Mouse (Mus musculus) spleen, adult 18-20 months (tissue): Measurements from ENCODE around the gene Mapk7.
A peak's percentile ranks its signal among the peaks of the same experiment; 100 is the strongest.

ENCODE experiments used
- DNase-seq, 2 experiments: peaks; one replicate each; pipeline ENCODE4 v3.0.0; 2022; ENCODE audit warnings: mixed read lengths in 2 of 2

Mapk7 gene

DNA sequence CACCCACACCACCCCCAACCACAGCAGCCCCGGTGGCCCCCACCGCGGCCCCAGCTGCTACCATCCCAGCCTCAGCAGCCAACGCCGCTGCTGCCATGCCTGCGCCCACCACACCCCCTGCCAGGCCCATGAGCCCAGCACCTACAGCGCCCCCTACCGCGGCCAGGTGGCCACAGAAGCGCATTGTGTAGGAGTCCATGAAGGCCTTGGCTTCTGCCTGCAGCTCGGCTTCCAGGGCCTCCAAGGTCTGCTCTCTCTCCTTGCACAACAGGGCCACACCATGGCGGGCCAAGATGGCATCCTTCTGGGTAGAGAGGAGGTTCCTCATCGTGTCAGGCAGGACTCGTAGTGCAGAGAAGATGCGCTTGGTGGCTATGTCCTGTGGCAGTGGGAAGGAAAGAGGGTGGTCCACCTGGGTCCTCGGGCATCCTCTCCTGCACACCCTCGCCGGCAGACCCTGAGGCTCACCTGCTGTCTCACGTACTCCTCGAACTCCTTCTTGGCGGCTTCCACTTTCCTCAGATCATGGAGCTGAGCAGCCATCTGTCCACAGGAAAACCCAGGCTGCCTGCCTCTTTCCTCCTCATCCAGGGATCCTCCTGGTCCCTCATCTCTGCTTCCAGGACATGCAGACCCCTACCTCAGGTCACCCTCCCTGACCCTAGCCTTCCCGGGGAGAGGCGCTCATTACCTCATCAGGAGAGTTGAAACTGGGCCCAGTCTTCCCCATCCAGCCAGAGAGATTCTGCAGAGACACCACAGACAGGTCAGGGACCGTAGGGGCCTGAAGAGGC lies 44.5 kb downstream of the Mapk7 start:
- DNase-seq, result peak in 1 of 2 experiments; percentile 9

DNA sequence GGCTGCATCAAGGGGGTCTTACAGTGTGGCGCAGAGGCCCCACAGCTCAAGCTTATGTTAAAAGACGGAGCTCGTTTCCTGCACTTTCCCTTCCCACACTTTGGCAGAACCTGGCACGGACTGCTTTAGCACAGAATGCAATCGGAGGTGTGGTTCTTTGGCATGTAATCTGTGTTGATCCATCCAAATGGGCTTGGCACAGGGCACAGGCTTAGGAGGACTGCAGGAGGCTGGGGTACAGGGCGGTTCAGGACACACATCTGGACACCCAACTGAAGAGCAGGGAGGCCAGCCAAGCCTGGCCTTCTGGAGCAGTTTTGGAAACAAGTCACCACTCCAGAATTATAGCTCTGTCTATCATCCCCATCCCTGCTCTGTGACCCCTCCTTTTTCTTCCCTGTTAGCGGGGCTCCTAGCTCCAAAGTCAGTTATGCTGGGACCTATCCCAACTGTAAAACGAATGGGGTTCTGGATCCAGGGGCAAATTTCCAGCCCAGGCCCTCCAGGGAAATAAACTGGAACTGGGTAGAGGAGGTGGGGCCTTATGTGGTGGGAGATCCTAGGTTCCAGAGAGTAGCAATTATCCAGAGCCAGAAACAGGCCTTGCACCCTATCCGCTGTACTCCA lies 45.5 kb downstream of the Mapk7 start:
- no peak for DNase-seq

DNA sequence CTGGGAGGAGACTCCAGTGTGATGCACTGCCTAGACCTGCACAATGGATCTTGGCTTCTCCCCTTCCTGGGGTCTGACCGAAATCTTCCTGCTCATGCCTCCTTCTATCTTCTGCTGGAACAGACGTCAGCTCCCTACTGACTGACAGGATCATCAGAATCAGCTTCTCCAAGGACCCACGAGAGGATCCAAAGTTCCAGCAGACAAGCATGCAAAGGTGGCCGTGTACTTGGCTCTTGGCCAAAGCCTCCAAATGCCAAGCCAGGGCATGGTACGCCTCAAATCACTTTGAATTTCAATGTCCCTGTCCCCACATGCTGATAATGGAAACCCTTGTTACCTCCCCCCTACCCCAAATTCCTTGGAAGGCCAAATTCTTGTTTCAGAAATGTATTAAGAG lies 46.2 kb downstream of the Mapk7 start:
- DNase-seq, result no peak

DNA sequence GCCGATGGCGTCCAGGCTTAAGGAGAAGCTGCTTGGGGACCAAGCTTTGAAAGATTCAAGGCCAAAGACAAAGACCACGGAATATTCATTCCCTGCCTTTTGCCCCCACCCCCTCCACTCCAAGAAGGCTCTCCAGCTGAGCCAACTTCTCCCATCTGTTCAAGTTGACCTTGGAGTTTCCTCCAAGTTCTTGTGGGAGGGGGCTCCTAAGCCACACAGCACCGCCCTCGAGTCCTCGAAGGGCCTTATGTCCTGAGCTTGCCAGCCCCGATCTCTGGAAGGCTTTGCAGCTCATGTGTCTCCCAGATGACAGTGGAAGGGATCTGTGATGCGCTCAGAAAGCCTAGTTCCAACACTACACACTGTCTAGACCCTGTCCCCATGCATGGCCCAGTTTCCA lies 46.9 kb downstream of the Mapk7 start:
- no peak for DNase-seq

DNA sequence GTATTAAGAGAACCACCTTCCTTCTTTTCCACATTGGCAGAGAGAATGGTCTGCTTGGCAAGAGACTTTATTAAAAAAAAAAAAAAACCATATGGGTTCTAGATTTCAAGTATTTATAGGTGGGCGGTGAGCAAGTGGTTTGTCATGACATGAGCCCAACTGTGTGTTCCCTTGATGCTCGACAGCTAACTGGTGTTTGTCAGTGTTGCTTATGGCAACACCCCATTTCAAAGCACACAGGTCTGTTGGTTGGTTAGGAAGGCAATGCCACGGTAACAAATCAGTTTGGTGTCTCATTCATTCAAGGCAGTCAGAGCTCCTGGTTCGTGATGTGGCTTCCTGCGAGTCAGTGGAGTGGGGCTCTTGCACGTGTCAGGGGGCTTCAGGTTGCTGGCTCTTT lies 50.4 kb downstream of the Mapk7 start:
- DNase-seq, result no peak

DNA sequence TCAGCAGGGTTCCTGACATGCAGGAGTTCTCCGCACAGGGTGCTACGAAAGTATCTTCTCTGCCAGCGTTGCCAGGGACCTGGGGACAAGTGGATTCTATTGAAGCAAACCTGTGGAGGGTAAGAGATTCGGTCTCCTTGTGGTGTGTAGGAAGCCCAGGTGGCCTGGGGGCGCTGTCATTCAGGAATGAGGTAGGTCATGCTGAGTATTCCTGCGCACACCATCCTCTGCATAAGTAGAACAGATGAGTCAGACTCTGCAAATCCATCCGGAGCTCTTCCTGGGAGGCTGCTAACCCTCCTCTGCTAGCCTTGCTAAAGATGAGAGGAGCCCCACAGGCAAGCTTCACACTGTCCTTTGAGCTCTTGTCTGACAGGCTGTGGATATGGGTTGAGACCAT lies 52.5 kb downstream of the Mapk7 start:
- DNase-seq, result no peak

DNA sequence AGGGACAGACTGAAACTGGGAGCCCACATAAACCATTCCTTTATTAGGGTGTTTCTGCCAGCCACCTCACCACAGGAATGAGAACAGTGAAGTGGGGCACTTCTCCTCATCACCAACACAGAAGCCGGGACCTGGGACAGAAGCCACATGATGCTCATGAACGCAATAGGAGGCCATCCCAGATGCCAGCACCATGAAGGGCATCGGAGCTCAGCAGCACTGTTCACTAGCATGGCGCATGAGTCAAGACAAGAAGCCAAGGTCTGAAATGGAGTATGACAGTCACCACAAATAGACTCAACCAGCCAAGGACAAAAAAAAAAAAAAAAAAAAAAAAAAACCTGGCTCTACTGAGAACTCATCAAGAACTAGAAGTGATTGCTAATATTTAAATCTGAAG lies 53.8 kb downstream of the Mapk7 start:
- DNase-seq, result no peak

DNA sequence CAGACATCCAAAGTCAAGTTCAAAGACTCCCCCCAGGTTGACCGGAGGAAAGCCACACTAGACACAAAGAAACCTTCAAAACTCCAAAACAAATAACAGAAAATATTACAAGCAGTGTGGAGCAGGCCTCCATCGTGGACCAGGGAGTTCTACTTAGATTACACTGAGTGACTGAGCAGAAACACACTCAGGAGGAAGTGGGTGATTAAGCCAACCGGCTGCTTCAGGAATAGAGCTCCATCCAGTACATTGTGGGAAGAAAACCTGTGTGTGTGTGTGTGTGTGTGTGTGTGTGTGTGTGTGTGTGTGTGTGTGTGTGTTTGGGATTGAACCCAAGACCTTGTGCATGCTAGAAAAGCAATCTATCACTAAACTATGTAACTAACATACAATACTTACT lies 55.0 kb downstream of the Mapk7 start:
- no peak for DNase-seq
